ENCODE assay signal across 9 mouse cellular contexts in genomic region chrX:140280016-140280415, GRCm38 (mm10).
A peak's percentile ranks its signal among the peaks of the same experiment; 100 is the strongest.
DNase-seq lines count a peak whose midpoint lies in the region; ATAC-seq lines count a peak whose summit lies in the region.
"Had no signal": no experiment of that assay in that cellular context is flagged by ENCODE, and none has a peak within 500 bp of the region (broad histone marks: within the 10 kb centered on the region; RNA-seq: fewer than 3 reads in every experiment).

No protein-coding gene starts in this region.

- H3K4me1 ChIP-seq in heart, embryonic 11.5 days (ENCODE audit: control insufficient read depth, insufficient read depth, low read length): no peaks in the 10 kb centered on the region
- no peaks in the 10 kb centered on the region for H3K4me1 ChIP-seq in lung, embryonic 16.5 days (replicated peaks; ENCODE audit: control insufficient read depth, insufficient read depth, low read length)
- H3K4me1 ChIP-seq in hindbrain, embryonic 12.5 days: peaks cover 4% of the 10 kb centered on the region; the same call in 1 of the 2 replicates

- no peak overlapping the region for H3K4me3 ChIP-seq in heart, embryonic 11.5 days (ENCODE audit: low read depth, low read length)
- peak overlapping the region; percentile 5; the same call in 1 of the 2 replicates for H3K4me3 ChIP-seq in lung, embryonic 16.5 days (ENCODE audit: low read length)
- H3K4me3 ChIP-seq in hindbrain, embryonic 12.5 days: 0 out of 2 replicates have a peak overlapping the region, but pooled peaks have one; percentile 62

- H3K4me2 ChIP-seq in heart, embryonic 11.5 days: peak overlapping the region; percentile 42
- H3K4me2 ChIP-seq in lung, embryonic 16.5 days (ENCODE audit: low read depth, low read length): no peak overlapping the region
- peak overlapping the region; percentile 32 for H3K4me2 ChIP-seq in hindbrain, embryonic 12.5 days (replicated peaks)

- no peak for ATAC-seq in heart, embryonic 11.5 days (replicated peaks; ENCODE audit: insufficient number of reproducible peaks, low FRiP score, low TSS enrichment)
- ATAC-seq in lung, embryonic 16.5 days (ENCODE audit: low read depth): no peak
- no peak for ATAC-seq in hindbrain, embryonic 12.5 days (ENCODE audit: low FRiP score)
- ATAC-seq: inflammation-experienced regulatory T-cells, adult 6 months had no signal

- WGBS in heart, embryonic 11.5 days (ENCODE audit: insufficient replicate concordance): 17% methylated on average over 12 of the region's 12 CpGs
- 16% methylated on average over 12 of the region's 12 CpGs for WGBS in lung, embryonic 16.5 days
- 21% methylated on average over 12 of the region's 12 CpGs for WGBS in hindbrain, embryonic 12.5 days

- intact Hi-C loops in heart, postnatal 36 days (cut with DNase I): no loop called here

- no peaks in the 10 kb centered on the region for H3K36me3 ChIP-seq in heart, embryonic 11.5 days (ENCODE audit: control insufficient read depth, insufficient read depth, low read length)
- no peaks in the 10 kb centered on the region for H3K36me3 ChIP-seq in lung, embryonic 16.5 days (ENCODE audit: control insufficient read depth, insufficient read depth, low read length)
- H3K36me3 ChIP-seq in hindbrain, embryonic 12.5 days: no peaks in the 10 kb centered on the region

- no peaks in the 10 kb centered on the region for H3K9me3 ChIP-seq in heart, embryonic 11.5 days (replicated peaks; ENCODE audit: control insufficient read depth, low read length)
- no peaks in the 10 kb centered on the region for H3K9me3 ChIP-seq in lung, embryonic 16.5 days (ENCODE audit: control insufficient read depth, low read length)
- H3K9me3 ChIP-seq in hindbrain, embryonic 12.5 days (replicated peaks): no peaks in the 10 kb centered on the region

- no peak overlapping the region for H3K9ac ChIP-seq in heart, embryonic 11.5 days (ENCODE audit: low read depth, low read length)
- H3K9ac ChIP-seq in lung, embryonic 16.5 days (ENCODE audit: low read length): no peak overlapping the region
- no peak overlapping the region for H3K9ac ChIP-seq in hindbrain, embryonic 12.5 days

- peaks cover 48% of the 10 kb centered on the region for H3K27me3 ChIP-seq in heart, embryonic 11.5 days (ENCODE audit: control insufficient read depth, insufficient read depth, low read length)
- peaks cover 39% of the 10 kb centered on the region for H3K27me3 ChIP-seq in lung, embryonic 16.5 days (ENCODE audit: control insufficient read depth, insufficient read depth, low read depth, low read length)
- H3K27me3 ChIP-seq in hindbrain, embryonic 12.5 days: peaks cover 68% of the 10 kb centered on the region

- no peak overlapping the region for H3K27ac ChIP-seq in heart, embryonic 11.5 days (ENCODE audit: low read depth, low read length)
- H3K27ac ChIP-seq in lung, embryonic 16.5 days (ENCODE audit: low read length): no peak overlapping the region
- H3K27ac ChIP-seq in hindbrain, embryonic 12.5 days: no peak overlapping the region

- DNase-seq in heart, postnatal 36 days: no peak
- DNase-seq in lung, postnatal 25 days (ENCODE audit: low spot score): no peak
- DNase-seq in right cerebral cortex, adult 2 months (ENCODE audit: low spot score in 2 of 2): peak; percentile 12 to 13
- no peak for DNase-seq in cerebellum, postnatal 36 days
- DNase-seq in urinary bladder, postnatal 14 days (ENCODE audit: low spot score): no peak

Comparison
In these comparisons a context has a peak if more than half of its experiments do, and no peak if none do; other contexts are left out.
1. DNase-seq: peak in right cerebral cortex, adult 2 months (2 of 2); none in heart, postnatal 36 days (0 of 2), lung, postnatal 25 days (single experiment), cerebellum, postnatal 36 days (0 of 2) and urinary bladder, postnatal 14 days (single experiment).